Mouse (Mus musculus) lung, postnatal 0 days (tissue): ENCODE measurements at regions not wholly inside any gene's neighbourhood (a gene's known extent, or its start where the extent isn't known, plus 50 kb on each side); places are given as distances from the start of the nearest gene placed in this dataset.

ENCODE experiments used
- ATAC-seq: fragments of 200-750 bp; cut with Nextera tagmentation; 2 replicates; pipeline ENCODE4 v1.8.0; 2017; ENCODE audit warnings: moderate library complexity
- DNase-seq: peaks from one replicate; pipeline ENCODE4 v3.0.0-alpha.2; 2016; ENCODE audit warnings: low spot score
- H3K27ac ChIP-seq: fragments of 300-500 bp; sonication (generic); 2 replicates; pipeline ENCODE4 v1.5.1; 2014; ENCODE audit warnings: antibody characterized with exemption, mild to moderate bottlenecking, low read length, mixed read lengths
- H3K27me3 ChIP-seq: fragments of 300-500 bp; sonication (generic); replicated peaks from 2 replicates; pipeline ENCODE4 v1.6.1; 2014; ENCODE audit warnings: low read length, mixed read lengths; ENCODE audit not compliant: insufficient read depth
- H3K36me3 ChIP-seq: fragments of 300-500 bp; sonication (generic); 2 replicates; pipeline ENCODE4 v1.6.1; 2014; ENCODE audit warnings: low read length, mixed read lengths; ENCODE audit not compliant: insufficient read depth
- H3K4me1 ChIP-seq: fragments of 300-500 bp; sonication (generic); 2 replicates; pipeline ENCODE4 v1.6.1; 2014; ENCODE audit warnings: antibody characterized with exemption, low read depth, low read length, mixed read lengths; ENCODE audit not compliant: insufficient read depth
- H3K4me2 ChIP-seq: fragments of 300-500 bp; sonication (generic); replicated peaks from 2 replicates; pipeline ENCODE4 v1.6.1; 2014; ENCODE audit warnings: low read depth, mild to moderate bottlenecking, low read length, moderate library complexity, mixed read lengths
- H3K4me3 ChIP-seq: fragments of 300-500 bp; sonication (generic); 2 replicates; pipeline ENCODE4 v1.5.1; 2014; ENCODE audit warnings: low read depth, low read length
- H3K9ac ChIP-seq: fragments of 300-500 bp; sonication (generic); replicated peaks from 2 replicates; pipeline ENCODE4 v1.6.1; 2014; ENCODE audit warnings: low read depth, mild to moderate bottlenecking
- H3K9me3 ChIP-seq: fragments of 300-500 bp; sonication (generic); 2 replicates; pipeline ENCODE4 v1.6.1; 2016; ENCODE audit warnings: low read length, mixed read lengths
- CTCF ChIP-seq: IDR thresholded peaks from 2 replicates; pipeline ENCODE4 v1.5.1; 2016; ENCODE audit warnings: antibody characterized with exemption, mild to moderate bottlenecking
- EP300 ChIP-seq: IDR thresholded peaks from 2 replicates; pipeline ENCODE4 v1.6.1; 2016; ENCODE audit warnings: antibody characterized with exemption, mild to moderate bottlenecking, control low read depth
- WGBS: fragments of 180-500 bp; shearing (Covaris S2); extraction: QIAGEN DNeasy Blood & Tissue Kit; methylation state at CpG from one replicate; pipeline ENCODE4 v1.1.7; 2014; 5-methylcytosine and 5-hydroxymethylcytosine counted together

DNA sequence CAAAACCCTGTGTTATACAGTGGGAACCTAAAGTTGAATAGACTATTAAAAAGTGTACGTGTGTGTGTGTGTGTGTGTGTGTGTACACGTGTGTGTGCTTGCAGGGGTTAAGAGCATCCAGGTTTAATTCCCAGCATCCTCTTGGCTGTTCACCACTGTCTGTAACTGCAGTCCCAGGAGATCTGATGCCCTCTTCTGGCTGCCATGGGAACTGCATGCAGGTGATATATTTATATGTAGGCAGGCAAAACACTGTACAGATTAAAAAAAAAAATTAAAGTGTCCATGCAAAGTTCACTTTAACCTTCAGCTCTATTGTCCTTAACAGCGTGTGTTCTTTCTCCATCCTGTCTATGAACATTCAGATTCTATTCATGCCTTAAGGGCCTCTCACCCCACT lies 454.1 kb downstream of the Rnf144b start:
- no peaks in the 10 kb centered on the region for H3K9me3 ChIP-seq
- H3K4me3 ChIP-seq, result no peak overlapping the region
- no peak for TF ChIP-seq EP300
- TF ChIP-seq CTCF, result peak; percentile 59
- 62% methylated on average over 3 of the region's 3 CpGs for WGBS
- ATAC-seq, result no peak
- H3K27me3 ChIP-seq, result no peaks in the 10 kb centered on the region
- no peak overlapping the region for H3K4me2 ChIP-seq
- H3K9ac ChIP-seq, result no peak overlapping the region
- H3K4me1 ChIP-seq, result no peaks in the 10 kb centered on the region
- DNase-seq, result no peak
- H3K27ac ChIP-seq, result no peak overlapping the region
- no peaks in the 10 kb centered on the region for H3K36me3 ChIP-seq

GRCm38 (mm10) chr13:47580144-47580543 lies 457.7 kb downstream of the Rnf144b start:
- H3K36me3 ChIP-seq, result no peaks in the 10 kb centered on the region
- H3K4me3 ChIP-seq, result no peak overlapping the region
- H3K9ac ChIP-seq, result no peak overlapping the region
- 77% methylated on average over 5 of the region's 5 CpGs for whole genome bisulfite sequencing
- H3K9me3 ChIP-seq, result no peaks in the 10 kb centered on the region
- no peaks in the 10 kb centered on the region for H3K27me3 ChIP-seq
- DNase-seq (no peak), ATAC-seq (no peak)
- H3K27ac ChIP-seq, result no peak overlapping the region
- no peaks in the 10 kb centered on the region for H3K4me1 ChIP-seq
- no peak overlapping the region for H3K4me2 ChIP-seq
- TF ChIP-seq CTCF (no peak), EP300 (no peak)

DNA sequence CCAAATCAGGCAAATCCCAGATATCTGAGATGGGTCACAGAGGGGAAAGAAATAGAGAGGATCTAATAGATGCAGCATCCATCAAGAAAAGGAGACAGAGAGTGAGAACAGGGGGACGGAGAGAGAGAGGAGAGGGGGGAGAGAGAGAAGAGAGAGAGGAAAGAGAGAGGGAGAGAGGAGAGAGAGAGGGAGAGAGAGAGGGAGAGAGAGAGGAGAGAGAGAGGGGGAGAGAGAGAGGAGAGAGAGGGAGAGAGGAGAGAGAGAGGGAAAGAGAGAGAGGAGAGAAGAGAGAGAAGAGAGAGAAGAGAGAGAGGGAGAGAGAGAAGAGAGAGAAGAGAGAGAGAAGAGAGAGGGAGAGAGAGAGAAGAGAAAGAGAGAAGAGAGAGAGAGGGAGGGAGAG lies 462.7 kb downstream of the Rnf144b start:
- Histone ChIP-seq H3K4me3 (no peak overlapping the region), H3K27me3 (no peaks in the 10 kb centered on the region), H3K9ac (no peak overlapping the region), H3K27ac (no peak overlapping the region), H3K36me3 (no peaks in the 10 kb centered on the region), H3K9me3 (no peaks in the 10 kb centered on the region), H3K4me1 (no peaks in the 10 kb centered on the region), H3K4me2 (no peak overlapping the region)
- TF ChIP-seq CTCF (no peak), EP300 (no peak)
- 50% methylated on average over 1 of the region's 1 CpGs for WGBS
- no peak for ATAC-seq
- no peak for DNase-seq

- H3K4me2 ChIP-seq, result no peak overlapping the region
- no peaks in the 10 kb centered on the region for H3K9me3 ChIP-seq
- no peak overlapping the region for H3K4me3 ChIP-seq
- no peaks in the 10 kb centered on the region for H3K27me3 ChIP-seq
- no peak overlapping the region for H3K27ac ChIP-seq
- no peak for DNase-seq
- no peak for TF ChIP-seq CTCF
- TF ChIP-seq EP300, result no peak
- H3K36me3 ChIP-seq, result no peaks in the 10 kb centered on the region
- no peak for ATAC-seq
- no peak overlapping the region for H3K9ac ChIP-seq
- 50% methylated on average over 1 of the region's 1 CpGs for WGBS
- H3K4me1 ChIP-seq, result no peaks in the 10 kb centered on the region
Observed at GRCm38 (mm10) chr13:47602646-47603045, 480.2 kb downstream of the Rnf144b start.

DNA sequence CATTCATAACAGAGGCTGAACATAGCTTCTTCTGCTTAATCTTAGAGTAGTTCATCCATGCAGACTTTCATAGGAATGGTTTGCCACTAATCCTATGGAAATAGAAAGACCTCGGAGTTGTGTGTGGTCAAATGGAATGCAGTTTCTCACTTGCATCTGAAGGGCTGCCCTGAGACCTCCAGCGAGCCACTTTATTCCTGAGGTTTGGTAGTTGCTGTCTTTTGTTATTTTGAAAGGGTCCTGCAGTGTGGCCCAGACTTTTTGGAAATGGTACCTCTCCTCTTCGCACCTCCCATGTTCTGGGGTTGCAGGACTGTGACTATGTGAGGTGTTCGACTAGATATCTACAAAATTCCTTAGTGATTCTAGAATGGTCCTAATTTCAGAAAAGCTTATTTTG lies 489.0 kb downstream of the Rnf144b start:
- no peak overlapping the region for H3K9ac ChIP-seq
- H3K9me3 ChIP-seq, result no peaks in the 10 kb centered on the region
- H3K4me2 ChIP-seq, result no peak overlapping the region
- no peak for TF ChIP-seq CTCF
- TF ChIP-seq EP300, result no peak
- H3K27me3 ChIP-seq, result no peaks in the 10 kb centered on the region
- no peaks in the 10 kb centered on the region for H3K4me1 ChIP-seq
- no peak overlapping the region for H3K27ac ChIP-seq
- no peaks in the 10 kb centered on the region for H3K36me3 ChIP-seq
- ATAC-seq (no peak), DNase-seq (no peak)
- H3K4me3 ChIP-seq, result no peak overlapping the region
- 88% methylated on average over 4 of the region's 4 CpGs for WGBS

DNA sequence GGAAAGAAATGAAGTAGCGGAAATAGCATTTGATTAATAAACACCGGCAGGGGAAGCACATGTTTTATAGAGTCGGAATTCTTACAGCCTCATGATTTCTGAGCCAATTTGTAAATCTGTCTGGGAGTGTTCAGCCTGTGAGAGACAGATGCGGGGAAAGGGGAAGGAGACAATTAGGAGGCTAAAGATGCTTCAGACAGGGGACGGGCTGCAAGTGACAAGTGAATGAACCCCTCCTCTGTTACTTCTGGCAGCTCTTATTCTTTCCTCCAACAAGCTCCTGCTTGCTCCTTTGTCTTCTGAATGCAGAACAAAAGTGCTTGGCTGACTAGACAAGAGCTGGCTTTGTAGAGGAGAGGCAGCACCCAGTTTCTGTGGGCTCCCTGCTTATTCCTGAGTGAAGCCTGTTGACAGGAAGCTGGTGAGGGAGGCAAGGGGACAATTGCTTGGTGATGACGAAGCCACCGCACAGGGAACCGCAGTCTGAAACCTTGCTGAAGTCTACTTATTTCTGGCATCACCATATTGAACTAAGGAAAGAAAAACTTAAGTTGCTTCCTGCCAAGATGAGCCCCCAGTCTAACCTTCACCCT lies 514.2 kb downstream of the Rnf144b start:
- WGBS, result 63% methylated on average over 8 of the region's 8 CpGs
- Histone ChIP-seq H3K4me3 (no peak overlapping the region), H3K27me3 (no peaks in the 10 kb centered on the region), H3K9me3 (no peaks in the 10 kb centered on the region), H3K9ac (no peak overlapping the region), H3K4me2 (no peak overlapping the region), H3K36me3 (no peaks in the 10 kb centered on the region), H3K27ac (no peak overlapping the region), H3K4me1 (no peaks in the 10 kb centered on the region)
- DNase-seq (no peak), ATAC-seq (no peak)
- TF ChIP-seq EP300 (no peak), CTCF (no peak)

GRCm38 (mm10) chr13:47642341-47642740 lies 519.9 kb downstream of the Rnf144b start:
- no peak overlapping the region for H3K9ac ChIP-seq
- no peak for DNase-seq
- H3K4me2 ChIP-seq, result no peak overlapping the region
- TF ChIP-seq EP300, result no peak
- TF ChIP-seq CTCF, result peak; percentile 29; the same call in 1 of the 2 replicates
- WGBS, result 84% methylated on average over 10 of the region's 10 CpGs
- no peak for ATAC-seq
- H3K36me3 ChIP-seq, result no peaks in the 10 kb centered on the region
- no peaks in the 10 kb centered on the region for H3K9me3 ChIP-seq
- H3K27me3 ChIP-seq, result no peaks in the 10 kb centered on the region
- no peaks in the 10 kb centered on the region for H3K4me1 ChIP-seq
- no peak overlapping the region for H3K4me3 ChIP-seq
- no peak overlapping the region for H3K27ac ChIP-seq
